28 mouse cellular contexts compared by ENCODE assay signal in the genomic region with DNA sequence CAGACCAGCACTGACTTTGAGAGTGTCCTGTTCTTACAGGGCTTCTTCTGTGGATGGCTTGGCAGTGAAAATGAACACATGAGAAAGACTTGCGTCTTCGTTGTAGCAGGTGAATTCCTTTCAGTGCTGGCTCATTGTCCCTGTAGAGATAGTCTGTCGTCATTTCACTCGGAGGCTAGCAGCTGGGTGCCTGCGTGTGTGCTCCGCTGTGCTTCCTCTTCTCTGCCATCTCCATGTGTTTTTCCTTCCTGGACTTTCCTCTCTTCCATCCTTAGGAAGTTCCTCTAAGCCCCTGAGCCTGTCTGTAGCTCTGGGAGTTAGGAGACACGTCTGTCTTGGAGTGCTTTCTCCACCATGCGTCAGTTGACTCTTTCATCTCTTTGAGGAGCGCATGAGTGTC. TPM values are rescaled to one million over a fixed set of nuclear protein-coding genes. Genes with fewer than 3 reads are reported as not detected.
DNase-seq lines count a peak whose midpoint lies in the region; ATAC-seq and TF ChIP-seq lines count a peak whose summit lies in the region.
"Had no signal": no experiment of that assay in that cellular context is flagged by ENCODE, and none has a peak within 500 bp of the region (broad histone marks: within the 10 kb centered on the region; RNA-seq: fewer than 3 reads in every experiment).

No protein-coding gene starts in this region.

- no peak for ATAC-seq in heart, embryonic 13.5 days (ENCODE audit: extremely low read depth, insufficient number of reproducible peaks, low FRiP score, low TSS enrichment)
- no peak for ATAC-seq in hindbrain, embryonic 16.5 days
- no peak for ATAC-seq in hindbrain, embryonic 11.5 days (ENCODE audit: low FRiP score)
- ATAC-seq in neural tube, embryonic 14.5 days (ENCODE audit: low read depth) = no peak
- ATAC-seq: CD4-positive, CD25-positive, alpha-beta regulatory T cell, adult 4 months; forebrain, embryonic 14.5 days; intestine, postnatal 0 days had no signal

- H3K9me3 ChIP-seq in heart, embryonic 13.5 days = no peaks in the 10 kb centered on the region
- H3K9me3 ChIP-seq in hindbrain, embryonic 16.5 days (ENCODE audit: control insufficient read depth, low read length) = no peaks in the 10 kb centered on the region
- no peaks in the 10 kb centered on the region for H3K9me3 ChIP-seq in hindbrain, embryonic 11.5 days (ENCODE audit: control insufficient read depth, low read length)
- no peaks in the 10 kb centered on the region for H3K9me3 ChIP-seq in neural tube, embryonic 14.5 days (ENCODE audit: control insufficient read depth, low read length)
- H3K9me3 ChIP-seq: embryonic facial prominence, embryonic 13.5 days; limb, embryonic 10.5 days; liver, embryonic 15.5 days; lung, embryonic 15.5 days had no signal

- H3K27ac ChIP-seq in gastrocnemius, adult 2 months = peak overlapping the region; percentile 38
- peak overlapping the region; percentile 42; the same call in 1 of the 2 replicates for H3K27ac ChIP-seq in heart, embryonic 13.5 days (replicated peaks)
- H3K27ac ChIP-seq in hindbrain, embryonic 16.5 days (ENCODE audit: low read depth, low read length) = peak overlapping the region; percentile 48; the same call in 1 of the 2 replicates
- no peak overlapping the region for H3K27ac ChIP-seq in hindbrain, embryonic 11.5 days (ENCODE audit: low read depth, low read length)
- 0 out of 2 replicates have a peak overlapping the region, but pooled peaks have one; percentile 28 for H3K27ac ChIP-seq in neural tube, embryonic 14.5 days (ENCODE audit: low read depth, low read length)
- H3K27ac ChIP-seq: embryonic facial prominence, embryonic 13.5 days; layer of hippocampus, adult 2 months; limb, embryonic 10.5 days; liver, embryonic 15.5 days; lung, embryonic 15.5 days had no signal

- WGBS in heart, embryonic 13.5 days = 32% methylated on average over 9 of the region's 9 CpGs
- 43% methylated on average over 9 of the region's 9 CpGs for WGBS in hindbrain, embryonic 16.5 days
- WGBS in hindbrain, embryonic 11.5 days = 50% methylated on average over 9 of the region's 9 CpGs
- WGBS in neural tube, embryonic 14.5 days = 45% methylated on average over 9 of the region's 9 CpGs

- no peak for DNase-seq in gastrocnemius, adult 2 months
- DNase-seq in gastrocnemius, postnatal 4 days (ENCODE audit: low spot score in 2 of 2) = no peak
- no peak for DNase-seq in heart, adult 18-20 months
- DNase-seq in hindbrain, embryonic 11.5 days (ENCODE audit: low spot score) = no peak
- DNase-seq in neural tube, embryonic 10.5 days (ENCODE audit: extremely low spot score, low spot score) = no peak
- DNase-seq: adrenal gland, postnatal 14 days; cerebellum, adult 8-10 months; cerebellum, postnatal 36 days; embryo, embryonic 11 days; gastrocnemius, postnatal 14 days; kidney, postnatal 25 days; liver; lung, postnatal 36 days; thymus, adult 18-20 months; thymus, postnatal 36 days had no signal

- peak overlapping the region; percentile 55 for H3K4me2 ChIP-seq in heart, embryonic 13.5 days
- H3K4me2 ChIP-seq in hindbrain, embryonic 16.5 days (ENCODE audit: low read length) = no peak overlapping the region
- no peak overlapping the region for H3K4me2 ChIP-seq in hindbrain, embryonic 11.5 days (replicated peaks; ENCODE audit: low read depth, low read length)
- H3K4me2 ChIP-seq in neural tube, embryonic 14.5 days (ENCODE audit: low read depth, low read length) = no peak overlapping the region
- H3K4me2 ChIP-seq: embryonic facial prominence, embryonic 13.5 days; liver, embryonic 15.5 days; lung, embryonic 15.5 days had no signal

- intact Hi-C loops in gastrocnemius, adult 2 months (cut with DNase I) = loop anchor here (2.0 kb wide), 1 partner anchor 39 kb away; no protein-coding TSS in a partner anchor

- no peaks in the 10 kb centered on the region for H3K27me3 ChIP-seq in heart, embryonic 13.5 days (replicated peaks)
- no peaks in the 10 kb centered on the region for H3K27me3 ChIP-seq in hindbrain, embryonic 16.5 days (replicated peaks; ENCODE audit: control insufficient read depth, insufficient read depth, low read length)
- H3K27me3 ChIP-seq in hindbrain, embryonic 11.5 days (ENCODE audit: control insufficient read depth, insufficient read depth, low read length) = no peaks in the 10 kb centered on the region
- no peaks in the 10 kb centered on the region for H3K27me3 ChIP-seq in neural tube, embryonic 14.5 days (ENCODE audit: control insufficient read depth, insufficient read depth, low read length)
- H3K27me3 ChIP-seq: embryonic facial prominence, embryonic 13.5 days; liver, embryonic 15.5 days; lung, embryonic 15.5 days had no signal

- peak overlapping the region; percentile 61 for H3K9ac ChIP-seq in heart, embryonic 13.5 days
- no peak overlapping the region for H3K9ac ChIP-seq in hindbrain, embryonic 16.5 days (ENCODE audit: low read depth, low read length)
- H3K9ac ChIP-seq in hindbrain, embryonic 11.5 days (ENCODE audit: low read depth, low read length) = no peak overlapping the region
- no peak overlapping the region for H3K9ac ChIP-seq in neural tube, embryonic 14.5 days (replicated peaks; ENCODE audit: low read depth, low read length)
- H3K9ac ChIP-seq: embryonic facial prominence, embryonic 13.5 days; liver, embryonic 15.5 days; lung, embryonic 15.5 days had no signal

- H3K4me3 ChIP-seq in gastrocnemius, adult 2 months = no peak overlapping the region
- 0 out of 2 replicates have a peak overlapping the region, but pooled peaks have one; percentile 11 for H3K4me3 ChIP-seq in heart, embryonic 13.5 days
- no peak overlapping the region for H3K4me3 ChIP-seq in hindbrain, embryonic 16.5 days (ENCODE audit: low read length)
- no peak overlapping the region for H3K4me3 ChIP-seq in hindbrain, embryonic 11.5 days (ENCODE audit: low read depth, low read length)
- H3K4me3 ChIP-seq in neural tube, embryonic 14.5 days (ENCODE audit: low read depth, low read length) = no peak overlapping the region
- H3K4me3 ChIP-seq: embryonic facial prominence, embryonic 13.5 days; erythroblast, embryonic 14.5 days; layer of hippocampus, adult 2 months; limb, embryonic 10.5 days; liver, embryonic 15.5 days; lung, embryonic 15.5 days; myocyte had no signal

- peaks cover 79% of the 10 kb centered on the region for H3K4me1 ChIP-seq in heart, embryonic 13.5 days
- peaks cover 16% of the 10 kb centered on the region for H3K4me1 ChIP-seq in hindbrain, embryonic 16.5 days (ENCODE audit: control insufficient read depth, insufficient read depth, low read depth, low read length)
- no peaks in the 10 kb centered on the region; the same call in 1 of the 2 replicates for H3K4me1 ChIP-seq in hindbrain, embryonic 11.5 days (replicated peaks; ENCODE audit: control insufficient read depth, insufficient read depth, low read length)
- H3K4me1 ChIP-seq in neural tube, embryonic 14.5 days (ENCODE audit: control insufficient read depth, insufficient read depth, low read length) = peaks cover 8% of the 10 kb centered on the region

- TF ChIP-seq CTCF in gastrocnemius, adult 2 months (IDR thresholded peaks at IDR 0.05) = no peak

- H3K36me3 ChIP-seq in heart, embryonic 13.5 days = no peaks in the 10 kb centered on the region
- no peaks in the 10 kb centered on the region for H3K36me3 ChIP-seq in hindbrain, embryonic 16.5 days (ENCODE audit: control insufficient read depth, insufficient read depth, low read length)
- no peaks in the 10 kb centered on the region for H3K36me3 ChIP-seq in hindbrain, embryonic 11.5 days (ENCODE audit: control insufficient read depth, insufficient read depth, low read length)
- no peaks in the 10 kb centered on the region for H3K36me3 ChIP-seq in neural tube, embryonic 14.5 days (ENCODE audit: control insufficient read depth, insufficient read depth, low read length)
- H3K36me3 ChIP-seq: embryonic facial prominence, embryonic 13.5 days; limb, embryonic 10.5 days; liver, embryonic 15.5 days; lung, embryonic 15.5 days had no signal

RNA-seq across cellular contexts. Expression of a gene that starts 41.1 kb away (rescaled TPM):
- total RNA-seq in gastrocnemius, adult 2 months (2021) = 10 to 100 TPM; 12.2 to 15.7 TPM
- total RNA-seq in gastrocnemius, postnatal 4 days (2021) = 10 to 100 TPM; 37.2 to 40.2 TPM
- 16.9 and 18.3 TPM in 2 replicates for polyA plus RNA-seq in heart, embryonic 13.5 days (2015; fragmentation: Nextera tagmentation; extraction: Ambion mirVana)
- 10 to 100 TPM; 22.3 to 23.9 TPM for total RNA-seq in heart, adult 18-20 months (2021)
- 104 and 105 TPM in 2 replicates for polyA plus RNA-seq in hindbrain, embryonic 16.5 days (2015; fragmentation: Nextera tagmentation; extraction: Ambion mirVana)
- polyA plus RNA-seq in hindbrain, embryonic 11.5 days (2014; fragmentation: Nextera tagmentation; extraction: Ambion mirVana) = 23.2 and 25.4 TPM in 2 replicates
- 56.1 and 59.0 TPM in 2 replicates for polyA plus RNA-seq in neural tube, embryonic 14.5 days (2014; fragmentation: Nextera tagmentation; extraction: Ambion mirVana)
- polyA plus RNA-seq: erythroblast, embryonic 14.5 days had no signal
